Mouse (Mus musculus): Measurements from ENCODE around the gene Atxn2.
"Not testable (repeated sequence)": the region's sequence is repeated elsewhere in the genome, so short reads cannot be mapped to it uniquely, and the experiment has no call there.

The Atxn2 gene

GRCm38 (mm10) chr5:121835949-121836691 lies 125.0 kb downstream of the Atxn2 start:
- DNase-seq (ENCODE audit: low spot score) = no peak

- peak; percentile 52 for DNase-seq (ENCODE audit: low spot score)
These were observed 125.7 kb downstream of the Atxn2 start for GRCm38 (mm10) chr5:121836692-121837415.

- no peak for DNase-seq (ENCODE audit: low spot score)
These were observed 126.6 kb downstream of the Atxn2 start, which contains the start of gene Sh2b3 for GRCm38 (mm10) chr5:121837441-121838340. Sh2b3 (minus strand) TSS chr5:121837646.

DNA sequence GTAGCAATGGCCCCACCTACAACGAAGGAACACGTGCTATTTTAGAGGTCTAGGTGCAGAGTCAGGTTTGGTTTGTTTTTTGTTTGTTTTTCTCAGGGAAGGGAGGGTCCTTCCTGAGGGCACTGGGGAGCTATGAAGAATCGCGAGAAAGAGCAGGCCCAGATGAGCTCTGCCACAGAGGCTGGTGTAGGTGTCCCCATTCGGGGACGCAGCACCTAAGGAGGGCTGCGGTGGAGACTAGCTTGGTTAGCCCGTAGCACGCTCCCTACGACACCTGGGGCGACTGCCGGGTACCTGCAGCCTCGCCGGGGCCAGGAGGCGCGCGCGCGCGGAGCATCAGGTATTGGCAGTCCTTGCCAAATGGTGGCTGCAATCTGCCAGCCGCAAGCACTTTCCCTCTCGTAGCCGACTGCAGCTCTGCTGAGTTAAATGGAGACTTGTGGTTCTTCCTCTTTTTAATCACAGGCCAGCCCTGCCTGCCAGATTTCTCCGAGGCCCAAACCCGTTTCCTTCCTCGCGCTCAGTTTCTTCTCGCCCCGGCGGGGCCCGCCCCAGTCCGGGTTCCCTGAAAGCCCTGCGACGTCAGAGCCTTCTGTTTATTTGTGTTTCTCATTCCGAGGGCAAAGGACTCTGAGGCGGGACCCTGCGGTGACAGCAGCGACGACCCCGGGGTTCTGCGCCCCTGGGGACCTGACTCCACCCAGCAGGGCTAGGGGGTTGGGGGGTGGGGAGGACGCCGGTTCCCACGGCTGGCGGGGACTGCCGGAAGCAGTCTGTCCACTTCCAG lies 127.4 kb downstream of the Atxn2 start:
- DNase-seq (ENCODE audit: low spot score) = no peak

- DNase-seq (ENCODE audit: low spot score) = no peak
These were observed 128.0 kb downstream of the Atxn2 start for GRCm38 (mm10) chr5:121839128-121839473.

GRCm38 (mm10) chr5:121841516-121841915 lies 130.4 kb downstream of the Atxn2 start:
- no peak for DNase-seq (ENCODE audit: low spot score)

DNA sequence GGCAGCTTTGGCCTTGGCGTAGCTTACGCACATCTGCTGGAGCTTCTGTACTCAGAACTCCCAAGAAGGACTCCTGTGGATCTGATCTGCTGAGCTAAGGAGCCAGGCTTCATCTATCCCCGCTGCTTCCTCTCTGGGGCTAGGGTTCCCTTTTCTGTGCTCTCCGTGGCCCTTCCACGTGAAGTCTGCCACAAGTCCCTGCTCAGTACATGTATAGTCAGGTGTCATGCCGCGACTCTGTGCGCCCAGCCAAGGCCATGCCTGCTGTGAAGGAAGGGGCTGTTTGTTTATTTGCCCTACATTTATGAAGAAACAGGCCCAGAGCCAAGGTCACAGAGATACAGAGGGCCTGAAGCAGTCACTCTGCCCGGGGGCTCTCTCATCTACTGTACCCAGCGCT lies 130.8 kb downstream of the Atxn2 start:
- DNase-seq (ENCODE audit: low spot score) = no peak

GRCm38 (mm10) chr5:121842665-121843118 lies 131.6 kb downstream of the Atxn2 start:
- peak; percentile 47 for DNase-seq (ENCODE audit: low spot score)

DNA sequence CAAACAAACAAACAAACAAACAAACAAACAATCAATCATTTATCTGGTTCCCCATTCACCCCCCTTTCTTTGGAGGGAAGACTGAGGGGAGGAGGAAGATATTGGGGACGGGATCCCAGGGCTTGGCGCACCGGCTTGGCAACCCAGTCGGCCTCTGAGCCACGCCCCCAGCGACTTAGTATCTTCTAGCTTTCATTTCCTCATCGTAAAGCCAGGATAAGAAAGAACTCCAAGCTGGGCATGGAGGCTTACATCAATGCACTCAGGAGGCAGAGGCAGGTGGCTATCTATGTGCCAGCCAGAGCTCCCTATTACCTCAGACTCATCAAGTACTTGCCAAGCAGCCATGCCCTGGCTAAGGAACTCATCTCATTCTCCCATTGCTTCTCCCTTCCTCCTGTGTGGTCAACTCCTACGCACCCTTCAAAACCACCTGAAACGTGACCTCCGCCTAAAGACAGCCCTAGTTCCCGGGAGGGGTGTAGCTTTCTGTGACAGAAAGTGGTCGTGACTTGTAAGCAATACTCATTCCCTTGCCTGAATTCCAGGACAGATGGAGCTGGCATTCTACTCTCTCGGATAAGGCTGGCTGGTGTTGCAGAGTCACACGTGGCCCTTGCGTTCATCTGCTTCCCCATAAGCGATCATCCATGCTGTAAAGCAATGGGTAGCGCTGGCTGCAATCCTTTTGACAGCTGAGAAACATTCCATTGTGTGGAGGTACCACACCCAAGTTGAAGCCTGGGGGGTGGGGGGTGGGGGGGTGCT lies 132.2 kb downstream of the Atxn2 start:
- DNase-seq (ENCODE audit: low spot score) = no peak

- no peak for DNase-seq (ENCODE audit: low spot score)
These were observed 134.2 kb downstream of the Atxn2 start for GRCm38 (mm10) chr5:121845361-121845760.

DNA sequence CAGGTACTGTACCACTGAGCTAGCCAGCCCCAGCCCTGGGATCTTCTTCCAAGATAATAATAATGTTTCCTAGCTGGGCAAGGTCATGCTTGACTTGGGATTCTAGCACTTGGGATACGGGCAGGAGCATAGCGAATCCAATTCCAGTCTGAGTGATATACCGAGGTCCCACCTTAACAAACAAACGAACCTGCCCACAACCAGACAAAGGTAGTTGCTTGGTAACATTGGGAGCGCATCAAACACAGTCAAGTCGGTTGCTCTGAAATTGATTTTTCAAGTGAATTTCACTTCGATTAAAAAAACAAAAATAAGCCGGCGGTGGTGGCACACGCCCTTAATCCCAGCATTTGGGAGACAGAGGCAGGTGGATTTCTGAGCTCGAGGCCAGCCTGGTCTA lies 135.2 kb downstream of the Atxn2 start:
- no peak for DNase-seq (ENCODE audit: low spot score)

DNA sequence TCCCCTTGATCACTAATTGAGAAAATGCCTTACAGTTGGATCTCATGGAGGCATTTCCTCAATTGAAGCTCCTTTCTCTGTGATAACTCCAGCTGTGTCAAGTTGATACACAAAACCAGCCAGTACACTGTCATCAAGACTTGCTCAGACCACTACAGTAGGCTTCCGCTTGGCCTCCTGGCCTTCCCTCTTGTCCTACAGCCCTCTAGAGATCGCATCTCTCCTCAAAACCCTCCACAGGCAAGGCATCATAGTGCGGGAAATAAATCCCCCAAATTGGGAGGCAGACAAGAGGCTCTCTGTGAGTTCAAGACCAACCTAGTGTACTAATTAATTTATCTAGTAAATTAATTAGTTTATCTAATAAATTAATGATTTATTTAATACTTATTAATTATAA lies 136.1 kb downstream of the Atxn2 start:
- not testable (repeated sequence) for DNase-seq (ENCODE audit: low spot score)

DNA sequence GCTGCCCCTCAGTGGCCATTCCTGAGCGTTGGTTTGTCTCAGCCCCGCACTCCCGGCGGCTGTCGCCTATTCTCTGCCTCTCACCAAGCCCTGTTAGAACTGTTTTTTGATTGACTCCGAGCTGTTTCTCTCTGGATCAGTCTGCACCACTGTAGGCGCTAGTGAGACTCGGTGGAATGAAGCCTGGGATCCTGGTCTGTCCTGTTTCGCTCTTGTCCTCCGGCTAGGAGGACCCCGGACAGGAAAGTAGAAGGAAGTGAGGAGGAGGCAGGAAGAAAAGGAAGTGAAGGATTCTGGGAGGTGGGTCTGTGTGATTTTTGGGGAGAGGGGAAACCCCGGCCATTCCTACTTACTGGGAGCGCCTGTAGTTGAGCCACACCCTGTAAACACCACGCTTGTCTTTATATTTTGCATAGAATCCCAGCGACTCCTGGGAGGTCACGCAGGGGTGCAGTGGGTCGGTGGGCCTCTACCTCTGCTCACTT lies 136.9 kb downstream of the Atxn2 start:
- DNase-seq (ENCODE audit: low spot score) = no peak

DNA sequence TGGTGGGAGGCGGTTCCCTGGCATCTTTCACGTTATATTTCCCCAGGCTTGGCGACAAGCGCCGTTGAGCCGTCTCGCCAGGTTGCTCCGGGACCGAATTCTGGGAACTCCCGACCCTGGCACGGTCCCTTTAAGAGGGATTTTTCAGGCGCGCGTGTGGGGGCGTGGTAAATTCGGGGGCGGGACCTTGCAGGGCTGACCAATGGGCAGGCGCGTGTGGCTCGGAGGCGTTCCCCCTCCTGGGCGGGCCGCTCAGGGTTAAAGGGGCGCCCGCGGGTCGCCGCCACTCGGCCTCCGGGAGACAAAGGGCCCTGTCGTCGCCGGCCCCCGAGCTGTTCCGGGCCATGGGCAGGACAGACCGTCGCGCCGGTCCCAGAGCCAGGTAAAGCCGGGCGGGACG lies 137.6 kb downstream of the Atxn2 start, which contains the start of gene Pheta1:
Pheta1 (plus strand) TSS at position 242 of the 400 bp plus-strand sequence.
- peak; percentile 78 for DNase-seq (ENCODE audit: low spot score)

GRCm38 (mm10) chr5:121849478-121850349 lies 138.6 kb downstream of the Atxn2 start:
- DNase-seq (ENCODE audit: low spot score) = no peak

DNA sequence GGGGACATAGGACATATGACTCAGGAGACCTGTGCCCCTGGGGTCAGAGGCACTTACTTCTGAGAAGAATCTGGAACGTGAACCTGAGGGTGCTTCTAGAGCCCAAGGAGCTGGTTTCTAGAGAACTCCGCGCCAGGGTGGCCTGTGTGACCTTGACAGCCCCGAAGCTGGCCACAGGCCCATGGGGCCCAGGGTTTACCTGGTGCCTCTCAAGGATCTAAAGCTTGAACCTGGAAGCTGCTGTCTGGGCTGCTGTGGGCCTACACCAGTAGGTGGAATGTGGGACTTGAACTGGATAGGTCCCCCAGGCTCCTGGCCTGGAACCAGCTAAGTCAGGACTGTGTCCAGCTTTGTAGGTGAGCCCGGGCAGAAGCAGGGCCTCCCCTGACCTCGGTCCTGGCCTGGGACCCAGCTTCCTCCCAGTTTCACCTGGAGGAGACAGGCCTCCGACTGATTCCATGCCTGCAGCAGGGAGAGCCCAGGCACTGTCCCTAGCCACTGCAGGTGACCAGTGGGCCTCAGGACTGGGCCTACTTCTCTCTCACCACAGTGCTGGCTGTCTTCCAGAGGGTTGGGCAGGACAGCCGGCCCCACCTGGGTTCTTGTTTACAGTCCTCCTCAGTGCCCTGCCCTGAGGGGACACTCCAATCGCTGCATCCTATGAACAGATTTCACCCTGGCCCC lies 142.4 kb downstream of the Atxn2 start:
- DNase-seq (ENCODE audit: low spot score) = no peak

- DNase-seq (ENCODE audit: low spot score) = no peak
These were observed 143.6 kb downstream of the Atxn2 start for GRCm38 (mm10) chr5:121854768-121855167.

GRCm38 (mm10) chr5:121856740-121857139 lies 145.6 kb downstream of the Atxn2 start:
- no peak for DNase-seq (ENCODE audit: low spot score)

- no peak for DNase-seq (ENCODE audit: low spot score)
These were observed 147.3 kb downstream of the Atxn2 start for GRCm38 (mm10) chr5:121858427-121858826.
